Mouse (Mus musculus): ENCODE results near the gene Olfr157.

DNA sequence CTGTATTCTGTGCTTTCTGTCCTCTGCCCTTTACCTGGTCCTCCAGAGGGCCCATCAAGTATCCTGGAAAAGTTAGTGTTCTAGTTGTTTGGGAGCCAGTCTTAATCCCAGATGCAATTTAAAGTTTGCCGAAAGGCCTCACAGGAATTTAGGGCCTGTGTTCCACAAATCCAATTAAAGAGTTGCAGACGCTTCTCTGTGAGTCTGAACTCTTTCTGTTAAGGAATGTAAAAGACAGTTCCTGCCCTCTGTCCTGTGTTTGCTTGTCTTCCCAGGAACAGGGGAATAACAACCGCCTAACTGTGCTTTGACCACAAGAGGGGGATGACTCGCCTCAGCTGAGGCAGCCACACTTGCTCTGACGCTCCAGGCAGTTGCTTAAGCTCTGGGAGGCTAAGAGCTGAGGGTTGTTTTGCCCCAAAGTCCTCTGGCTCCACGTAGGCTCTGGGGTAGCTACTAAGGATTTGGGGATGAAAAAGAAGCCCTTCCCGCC, 16.1 kb downstream of the Olfr157 start, which contains the start of gene Olfr156:
- TF ChIP-seq POLR2A (IDR thresholded peaks at IDR 0.05; ENCODE audit: control insufficient read depth, low read depth, low read length), result no peak
- peak; percentile 57; the same call in 1 of the 2 replicates for TF ChIP-seq CTCF (IDR thresholded peaks at IDR 0.05; ENCODE audit: control insufficient read depth, insufficient read depth, insufficient replicate concordance, low read depth, low read length)

All from testis, adult 2 months (tissue).